Comparison of ENCODE assay signal across 21 mouse cellular contexts in the genomic region with DNA sequence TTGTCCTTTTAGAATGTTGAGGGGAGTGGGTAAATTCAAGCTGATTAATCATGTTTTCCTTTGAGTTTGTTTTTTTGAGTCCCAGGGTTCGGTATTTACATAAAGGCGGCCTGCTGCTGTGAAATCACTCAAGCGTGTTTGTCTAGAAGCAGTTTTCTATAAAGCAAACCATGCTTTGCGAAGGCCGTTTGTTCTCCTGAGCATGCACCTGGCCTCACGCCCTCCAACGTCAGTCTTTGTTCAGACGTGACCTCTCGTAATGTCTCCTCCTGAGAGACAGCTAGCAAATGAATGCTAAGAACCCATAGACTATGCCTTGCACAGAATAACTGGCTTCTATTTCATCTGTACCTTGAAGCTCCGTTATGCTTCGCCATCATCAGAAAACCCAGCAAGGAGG.
DNase-seq lines count a peak whose midpoint lies in the region; ATAC-seq and TF ChIP-seq lines count a peak whose summit lies in the region.
"Had no signal": no experiment of that assay in that cellular context is flagged by ENCODE, and none has a peak within 500 bp of the region (broad histone marks: within the 10 kb centered on the region; RNA-seq: fewer than 3 reads in every experiment).

No protein-coding gene starts in this region.

- no peak overlapping the region for H3K4me2 ChIP-seq in forebrain, embryonic 11.5 days (ENCODE audit: low read depth, low read length, severe bottlenecking)
- H3K4me2 ChIP-seq in midbrain, embryonic 14.5 days (ENCODE audit: low read length) = no peak overlapping the region
- no peak overlapping the region for H3K4me2 ChIP-seq in midbrain, postnatal 0 days (ENCODE audit: low read depth, low read length, poor library complexity, severe bottlenecking)
- H3K4me2 ChIP-seq: embryonic facial prominence, embryonic 12.5 days; kidney, embryonic 15.5 days; liver, embryonic 11.5 days; neural tube, embryonic 12.5 days had no signal

- H3K36me3 ChIP-seq in forebrain, embryonic 11.5 days (ENCODE audit: control insufficient read depth, insufficient read depth, low read length) = no peaks in the 10 kb centered on the region
- H3K36me3 ChIP-seq in forebrain, embryonic 10.5 days (replicated peaks) = no peaks in the 10 kb centered on the region
- H3K36me3 ChIP-seq in kidney, adult 2 months (ENCODE audit: control insufficient read depth, insufficient read depth, low read length) = no peaks in the 10 kb centered on the region
- H3K36me3 ChIP-seq in midbrain, embryonic 14.5 days (ENCODE audit: control insufficient read depth, insufficient read depth, low read length) = no peaks in the 10 kb centered on the region
- H3K36me3 ChIP-seq in midbrain, postnatal 0 days (ENCODE audit: insufficient read depth, low read length) = no peaks in the 10 kb centered on the region
- H3K36me3 ChIP-seq: embryonic facial prominence, embryonic 12.5 days; kidney, embryonic 15.5 days; limb, embryonic 10.5 days; neural tube, embryonic 12.5 days had no signal

- 0 out of 2 replicates have a peak, but pooled peaks have one; percentile 56 for ATAC-seq in forebrain, embryonic 11.5 days (replicated peaks; ENCODE audit: low FRiP score)
- ATAC-seq in midbrain, embryonic 14.5 days (ENCODE audit: low FRiP score, low TSS enrichment) = no peak
- ATAC-seq in midbrain, postnatal 0 days (ENCODE audit: low FRiP score) = no peak
- no peak for ATAC-seq in granulocyte monocyte progenitor cell, adult 5-6 weeks (replicated peaks; ENCODE audit: poor library complexity, severe bottlenecking)
- ATAC-seq: forebrain, embryonic 16.5 days; inflammation-experienced regulatory T-cells, adult 6 months had no signal

- no peak for TF ChIP-seq CTCF in kidney, adult 2 months (conservative IDR thresholded peaks at IDR 0.05; ENCODE audit: insufficient read depth, insufficient read length, low read depth, low read length)
- TF ChIP-seq CTCF in midbrain, postnatal 0 days (IDR thresholded peaks at IDR 0.05) = no peak

- TF ChIP-seq POLR2A in kidney, adult 2 months (IDR thresholded peaks at IDR 0.05; ENCODE audit: low read depth, low read length) = no peak

- H3K9ac ChIP-seq in forebrain, embryonic 11.5 days (ENCODE audit: low read length) = no peak overlapping the region
- H3K9ac ChIP-seq in midbrain, embryonic 14.5 days (replicated peaks; ENCODE audit: low read length) = no peak overlapping the region
- H3K9ac ChIP-seq in midbrain, postnatal 0 days (replicated peaks; ENCODE audit: low read length, poor library complexity, severe bottlenecking) = no peak overlapping the region
- H3K9ac ChIP-seq: embryonic facial prominence, embryonic 12.5 days; kidney, embryonic 15.5 days; neural tube, embryonic 12.5 days had no signal

- no peaks in the 10 kb centered on the region for H3K27me3 ChIP-seq in forebrain, embryonic 11.5 days (ENCODE audit: control insufficient read depth, insufficient read depth, low read length)
- no peaks in the 10 kb centered on the region for H3K27me3 ChIP-seq in forebrain, embryonic 10.5 days (ENCODE audit: poor library complexity, severe bottlenecking)
- no peaks in the 10 kb centered on the region for H3K27me3 ChIP-seq in kidney, adult 2 months (replicated peaks; ENCODE audit: control insufficient read depth, insufficient read depth, low read length)
- no peaks in the 10 kb centered on the region for H3K27me3 ChIP-seq in midbrain, embryonic 14.5 days (ENCODE audit: control insufficient read depth, insufficient read depth, low read length)
- no peaks in the 10 kb centered on the region for H3K27me3 ChIP-seq in midbrain, postnatal 0 days (ENCODE audit: insufficient read depth, low read length)
- H3K27me3 ChIP-seq: embryonic facial prominence, embryonic 12.5 days; kidney, embryonic 15.5 days; neural tube, embryonic 12.5 days had no signal

- WGBS in forebrain, embryonic 11.5 days = 26% methylated on average over 11 of the region's 11 CpGs
- WGBS in forebrain, embryonic 10.5 days = 50% methylated on average over 11 of the region's 11 CpGs
- 58% methylated on average over 11 of the region's 11 CpGs for WGBS in kidney, adult 2 months
- WGBS in midbrain, embryonic 14.5 days = 26% methylated on average over 11 of the region's 11 CpGs
- 38% methylated on average over 11 of the region's 11 CpGs for WGBS in midbrain, postnatal 0 days

- no peak overlapping the region for H3K27ac ChIP-seq in forebrain, embryonic 11.5 days (ENCODE audit: low read depth, low read length)
- no peak overlapping the region for H3K27ac ChIP-seq in forebrain, embryonic 10.5 days
- peak overlapping the region; percentile 26; the same call in 1 of the 2 replicates for H3K27ac ChIP-seq in kidney, adult 2 months (ENCODE audit: insufficient read depth, low read depth, low read length)
- H3K27ac ChIP-seq in midbrain, embryonic 14.5 days (replicated peaks; ENCODE audit: low read depth, low read length) = no peak overlapping the region
- H3K27ac ChIP-seq in midbrain, postnatal 0 days (ENCODE audit: low read depth, low read length) = no peak overlapping the region
- H3K27ac ChIP-seq: embryonic facial prominence, embryonic 12.5 days; limb, embryonic 10.5 days; neural tube, embryonic 12.5 days had no signal

- H3K4me3 ChIP-seq in forebrain, embryonic 11.5 days (ENCODE audit: low read depth, low read length) = no peak overlapping the region
- H3K4me3 ChIP-seq in forebrain, embryonic 10.5 days = no peak overlapping the region
- no peak overlapping the region for H3K4me3 ChIP-seq in kidney, adult 2 months (ENCODE audit: insufficient read depth, low read depth, low read length)
- H3K4me3 ChIP-seq in midbrain, embryonic 14.5 days (replicated peaks; ENCODE audit: low read depth, low read length) = no peak overlapping the region
- no peak overlapping the region for H3K4me3 ChIP-seq in midbrain, postnatal 0 days (ENCODE audit: low read depth, low read length)
- H3K4me3 ChIP-seq: embryonic facial prominence, embryonic 12.5 days; erythroblast, embryonic 14.5 days; kidney, embryonic 15.5 days; left cerebral cortex, adult 2 months; limb, embryonic 10.5 days; neural tube, embryonic 12.5 days had no signal

- no peaks in the 10 kb centered on the region; the same call in 1 of the 2 replicates for H3K4me1 ChIP-seq in forebrain, embryonic 11.5 days (replicated peaks; ENCODE audit: control insufficient read depth, insufficient read depth, low read length)
- peaks cover 16% of the 10 kb centered on the region for H3K4me1 ChIP-seq in forebrain, embryonic 10.5 days
- no peaks in the 10 kb centered on the region for H3K4me1 ChIP-seq in kidney, adult 2 months (ENCODE audit: control insufficient read depth, insufficient read depth, low read length)
- no peaks in the 10 kb centered on the region for H3K4me1 ChIP-seq in midbrain, embryonic 14.5 days (ENCODE audit: control insufficient read depth, insufficient read depth, low read length)
- no peaks in the 10 kb centered on the region for H3K4me1 ChIP-seq in midbrain, postnatal 0 days (ENCODE audit: insufficient read depth, low read length)
- H3K4me1 ChIP-seq: embryonic facial prominence, embryonic 12.5 days; limb, embryonic 10.5 days; neural tube, embryonic 12.5 days had no signal

- no peaks in the 10 kb centered on the region for H3K9me3 ChIP-seq in forebrain, embryonic 11.5 days (ENCODE audit: control insufficient read depth, low read length)
- no peaks in the 10 kb centered on the region for H3K9me3 ChIP-seq in forebrain, embryonic 10.5 days
- no peaks in the 10 kb centered on the region for H3K9me3 ChIP-seq in midbrain, embryonic 14.5 days (ENCODE audit: control insufficient read depth, low read length)
- H3K9me3 ChIP-seq in midbrain, postnatal 0 days (ENCODE audit: low read length) = no peaks in the 10 kb centered on the region
- H3K9me3 ChIP-seq: embryonic facial prominence, embryonic 12.5 days; kidney, embryonic 15.5 days; limb, embryonic 10.5 days; neural tube, embryonic 12.5 days had no signal

- no peak for DNase-seq in forebrain, embryonic 11.5 days (ENCODE audit: low spot score)
- DNase-seq in forebrain, embryonic 10.5 days (ENCODE audit: extremely low spot score, low spot score) = no peak
- peak; percentile 4 for DNase-seq in kidney, adult 2 months
- DNase-seq in kidney, postnatal 25 days = no peak
- peak; percentile 21 for DNase-seq in midbrain, embryonic 14.5 days
- no peak for DNase-seq in midbrain, postnatal 0 days (ENCODE audit: low spot score)
- peak; percentile 20 for DNase-seq in embryo, embryonic 11 days
- DNase-seq: cerebellum, adult 2 months; cerebellum, postnatal 36 days; right cerebral cortex, postnatal 14 days; thymus, adult 2 months had no signal

Comparison
In these comparisons a context has a peak if more than half of its experiments do, and no peak if none do; other contexts are left out.
1. DNase-seq: peak in kidney, adult 2 months (single experiment), midbrain, embryonic 14.5 days (single experiment) and embryo, embryonic 11 days (single experiment); none in forebrain, embryonic 11.5 days (single experiment), forebrain, embryonic 10.5 days (single experiment), kidney, postnatal 25 days (0 of 2) and midbrain, postnatal 0 days (single experiment).